ENCODE assay signal across 8 mouse cellular contexts in genomic region chr16:20516726-20517201, GRCm38 (mm10). TPM values are rescaled to one million over a fixed set of nuclear protein-coding genes. Genes with fewer than 3 reads are reported as not detected.
A peak's percentile ranks its signal among the peaks of the same experiment; 100 is the strongest.
DNase-seq lines count a peak whose midpoint lies in the region; ATAC-seq lines count a peak whose summit lies in the region.

Dvl3 (plus strand) TSS chr16:20516982.

- DNase-seq in R1 (ENCODE audit: low read depth, low spot score), result peak; percentile 76
- DNase-seq in cerebellum, postnatal 25 days, result peak; percentile 91 to 96
- peak; percentile 65 to 76 for DNase-seq in frontal cortex, postnatal 25 days (ENCODE audit: low spot score in 2 of 2)
- peak; percentile 80 for DNase-seq in left cerebral cortex, adult 11 months (ENCODE audit: low spot score)
- peak; percentile 93 for DNase-seq in lung, postnatal 36 days
- peak; percentile 94 for DNase-seq in retina, embryonic 14.5 days (ENCODE audit: low spot score)
- DNase-seq in thymus, postnatal 36 days, result peak; percentile 82 to 86

- H3K27ac ChIP-seq in hindbrain, embryonic 13.5 days, result peak within 1 kb of the TSS; percentile 96

- H3K36me3 ChIP-seq in hindbrain, embryonic 13.5 days, result peaks cover 9% of the 10 kb centered on the region

- peak within 1 kb of the TSS; percentile 98 for H3K9ac ChIP-seq in hindbrain, embryonic 13.5 days

- ATAC-seq in hindbrain, embryonic 13.5 days (ENCODE audit: low FRiP score), result peak; percentile 94

- WGBS in hindbrain, embryonic 13.5 days, result under 1% methylated on average over 50 of the region's 55 CpGs

- H3K4me3 ChIP-seq in hindbrain, embryonic 13.5 days, result peak within 1 kb of the TSS; percentile 69

- peaks cover 36% of the 10 kb centered on the region for H3K4me1 ChIP-seq in hindbrain, embryonic 13.5 days (replicated peaks)

- H3K9me3 ChIP-seq in hindbrain, embryonic 13.5 days, result no peaks in the 10 kb centered on the region

- peak within 1 kb of the TSS; percentile 97 for H3K4me2 ChIP-seq in hindbrain, embryonic 13.5 days

- no peaks in the 10 kb centered on the region for H3K27me3 ChIP-seq in hindbrain, embryonic 13.5 days

RNA-seq across cellular contexts. Expression of gene Dvl3, which starts in this region (rescaled TPM):
- 40.7 and 43.5 TPM in 2 replicates for polyA plus RNA-seq in hindbrain, embryonic 13.5 days (2015; fragmentation: Nextera tagmentation; extraction: Ambion mirVana)

Comparison
In these comparisons a context has a peak if more than half of its experiments do, and no peak if none do; other contexts are left out.
1. Peak in every context shown above with its lines: DNase-seq, ATAC-seq, H3K4me3 ChIP-seq and H3K27ac ChIP-seq.